Mouse (Mus musculus) CD8-positive naive resting alpha-beta T cell, adult 2 months (primary cell): ENCODE measurements around the gene Hmgcl.

Source experiments
- DNase-seq, 2 experiments: peaks; one replicate each; pipeline ENCODE4 v3.0.0; 2022; ENCODE audit warnings: low read depth in 2 of 2, low spot score in 2 of 2

The Hmgcl gene

GRCm38 (mm10) chr4:135946278-135946658, at the start of gene Hmgcl:
Gene Hmgcl, plus strand, starts transcription at chr4:135946448.
- peak; percentile 86 to 93 for DNase-seq

GRCm38 (mm10) chr4:135898380-135899049, 47.7 kb upstream of the Hmgcl start:
- peak; percentile 68 to 73 for DNase-seq

DNA sequence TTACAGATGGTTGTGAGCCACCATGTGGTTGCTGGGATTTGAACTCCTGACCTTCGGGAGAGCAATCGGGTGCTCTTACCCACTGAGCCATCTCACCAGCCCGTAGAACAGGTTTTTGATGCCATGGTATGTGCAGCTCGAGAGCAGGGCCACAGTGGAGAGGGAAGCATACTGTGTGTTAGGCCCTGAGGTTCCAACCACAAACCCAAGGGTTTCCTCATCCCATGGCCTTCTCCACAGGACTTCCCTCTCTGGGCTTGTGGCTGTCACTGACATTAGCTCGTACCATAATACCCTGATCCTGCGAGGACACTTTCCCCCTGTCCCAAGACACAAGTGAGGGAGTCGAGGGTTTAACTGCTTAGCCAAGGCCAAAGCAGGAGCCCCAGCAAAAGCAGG, 47.2 kb upstream of the Hmgcl start:
- DNase-seq: no peak

DNA sequence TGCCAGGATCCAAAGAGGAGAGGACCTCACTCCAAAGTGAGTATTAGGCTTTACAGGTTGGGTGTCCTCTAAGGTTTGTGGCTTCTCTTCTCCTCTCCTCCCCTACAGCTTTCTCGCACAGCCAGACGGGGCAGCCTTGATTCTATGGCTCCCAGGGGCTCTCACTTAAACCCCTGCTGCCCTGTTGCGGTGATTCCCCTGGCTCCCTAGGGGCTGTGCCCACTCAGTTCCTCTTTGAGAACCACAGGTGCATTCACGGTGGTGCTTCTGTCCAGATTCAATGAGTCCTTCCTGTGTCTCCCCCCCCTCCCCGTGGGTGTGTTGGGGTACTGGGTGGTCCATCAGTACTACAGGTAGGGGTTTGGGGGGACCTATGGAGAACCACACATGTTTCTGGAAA, 46.2 kb upstream of the Hmgcl start:
- DNase-seq: no peak

- no peak for DNase-seq
These were observed 43.5 kb upstream of the Hmgcl start for GRCm38 (mm10) chr4:135902606-135903242.

- peak; percentile 51 to 69 for DNase-seq
These were observed 41.4 kb upstream of the Hmgcl start for GRCm38 (mm10) chr4:135904810-135905209.

DNA sequence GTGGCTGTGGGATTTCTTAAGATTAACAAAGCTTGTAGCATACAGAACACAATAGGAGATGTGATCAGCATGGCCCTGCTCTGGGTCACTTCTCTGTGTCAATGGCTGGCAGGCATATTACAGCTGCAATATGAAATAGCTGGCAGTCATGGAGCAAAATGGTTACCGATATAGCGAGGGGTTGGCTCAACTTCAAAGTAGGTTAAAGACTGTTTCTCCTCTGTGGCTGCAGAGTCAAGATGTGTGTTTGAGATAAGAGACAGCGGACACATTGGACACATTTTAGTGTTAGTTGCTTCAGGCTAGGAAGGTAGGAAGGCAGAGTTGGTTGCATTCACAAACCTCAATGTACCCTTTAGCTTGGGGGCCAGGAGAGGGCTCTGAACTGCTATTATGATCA, 39.6 kb upstream of the Hmgcl start:
- DNase-seq: no peak

DNA sequence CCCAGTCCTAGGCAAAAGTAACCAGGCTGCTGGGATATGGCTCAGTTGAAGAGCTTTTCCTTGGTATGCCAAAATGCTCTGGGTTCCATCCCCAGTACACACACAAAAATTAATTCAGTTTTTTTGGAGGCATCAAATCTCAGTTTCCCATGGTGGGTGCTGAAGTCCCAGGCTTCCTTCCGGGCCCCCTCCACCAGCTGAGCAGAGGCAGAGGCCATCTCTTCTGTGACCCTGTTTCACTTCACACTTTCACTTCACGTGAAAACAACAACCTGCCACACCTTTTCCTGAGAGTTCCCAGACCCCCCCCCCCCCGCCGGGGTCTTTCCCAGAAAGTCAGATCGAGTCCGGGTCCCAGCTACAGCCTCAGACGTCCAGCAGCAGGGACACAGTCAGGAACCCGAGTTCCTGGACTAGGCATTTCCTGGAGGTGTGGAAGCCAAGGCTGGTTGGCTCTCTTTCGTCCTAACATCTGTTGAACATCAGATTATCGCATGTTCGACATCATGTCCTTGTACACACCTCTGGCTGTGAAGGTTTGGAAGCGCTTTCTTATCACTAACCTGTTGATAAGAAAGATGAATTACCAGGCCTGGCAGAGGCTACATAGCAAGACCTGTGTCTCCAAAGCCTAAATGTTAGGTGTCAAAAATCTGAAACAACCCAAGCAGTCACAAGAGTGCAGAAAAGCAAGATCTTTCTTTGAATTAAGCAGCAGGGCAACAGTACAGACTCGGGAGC, 36.8 kb upstream of the Hmgcl start:
- no peak for DNase-seq

GRCm38 (mm10) chr4:135911531-135911930, 34.7 kb upstream of the Hmgcl start:
- DNase-seq: peak; percentile 55

DNA sequence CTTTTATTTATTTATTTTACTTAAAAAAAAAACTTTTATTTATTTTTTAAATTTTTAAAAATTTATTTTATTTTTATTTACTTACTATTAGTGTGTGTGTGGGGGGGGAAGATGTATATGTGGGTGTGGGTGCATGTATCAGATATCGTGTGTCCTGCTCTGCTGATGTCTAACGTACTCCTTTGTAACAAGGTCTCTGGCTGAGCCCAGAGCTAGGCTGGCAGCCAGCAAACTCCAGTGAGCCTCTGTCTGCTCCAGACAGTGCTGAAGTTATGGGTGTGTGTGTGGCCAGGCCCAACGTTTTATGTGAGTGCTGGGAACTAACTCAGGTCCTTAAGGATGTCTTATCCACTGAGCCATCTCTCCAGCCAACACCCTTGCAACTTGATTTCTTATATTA, 34.1 kb upstream of the Hmgcl start:
- DNase-seq: no peak

GRCm38 (mm10) chr4:135912835-135913234, 33.4 kb upstream of the Hmgcl start:
- no peak for DNase-seq

DNA sequence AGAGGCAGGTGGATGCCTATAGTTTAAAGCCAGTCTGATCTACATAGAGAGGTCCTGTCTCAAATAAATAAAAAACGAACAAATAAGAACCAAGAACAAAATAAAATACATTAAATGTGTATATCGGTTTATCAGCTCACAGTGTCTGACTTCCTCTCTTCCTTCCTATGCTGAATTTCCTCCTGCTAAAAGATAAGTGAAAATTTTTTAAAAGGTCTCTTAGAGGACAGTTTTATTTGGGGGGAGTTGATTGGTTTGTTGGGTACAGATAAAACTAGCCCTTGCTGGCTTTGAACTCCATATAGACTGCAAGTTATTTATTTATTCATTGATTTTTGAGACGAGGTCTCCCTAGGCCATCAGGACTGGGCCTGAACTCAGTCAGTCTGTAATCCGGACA, 32.8 kb upstream of the Hmgcl start:
- no peak for DNase-seq

- no peak for DNase-seq
These were observed 27.5 kb upstream of the Hmgcl start for GRCm38 (mm10) chr4:135918635-135919279.

- DNase-seq: no peak
These were observed 27.0 kb upstream of the Hmgcl start for GRCm38 (mm10) chr4:135919280-135919639.

DNA sequence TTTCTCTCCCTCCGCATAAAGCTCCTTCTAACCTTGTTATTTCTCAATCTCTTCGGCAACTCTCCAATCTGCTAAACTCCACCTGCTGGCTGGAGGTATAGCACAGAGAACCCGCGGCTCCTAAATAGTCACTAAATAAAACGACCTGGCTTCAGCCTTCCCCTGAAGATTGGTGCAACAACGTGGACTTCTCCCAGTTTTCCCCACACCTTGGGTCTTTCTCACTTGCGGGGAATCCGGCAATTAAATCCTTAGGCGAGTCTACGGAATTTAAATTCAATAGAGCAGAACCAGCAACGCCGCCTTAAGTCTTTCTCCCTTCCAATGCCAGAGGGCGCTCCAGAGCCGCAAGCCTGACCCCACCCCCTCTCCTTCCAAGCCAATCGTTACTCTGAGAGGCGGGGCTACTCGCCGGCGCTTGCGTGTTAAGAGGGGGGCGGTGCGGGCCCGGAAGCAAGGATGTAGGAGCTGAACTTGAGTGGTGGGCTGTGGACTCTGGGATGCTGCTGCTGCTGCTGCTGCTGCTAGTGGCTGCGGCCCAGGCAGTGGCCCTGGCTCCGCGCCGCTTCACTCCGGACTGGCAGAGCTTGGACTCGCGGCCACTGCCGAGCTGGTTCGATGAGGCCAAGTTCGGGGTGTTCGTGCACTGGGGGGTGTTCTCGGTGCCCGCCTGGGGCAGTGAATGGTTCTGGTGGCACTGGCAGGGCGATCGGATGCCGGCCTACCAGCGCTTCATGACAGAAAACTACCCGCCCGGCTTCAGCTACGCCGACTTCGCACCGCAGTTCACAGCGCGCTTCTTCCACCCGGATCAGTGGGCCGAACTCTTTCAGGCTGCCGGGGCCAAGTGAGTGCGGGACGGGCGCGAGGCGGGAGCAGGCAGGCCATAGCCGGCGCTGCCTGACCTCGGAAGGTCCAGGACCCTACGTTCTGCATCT, 25.7 kb upstream of the Hmgcl start, which contains the start of gene Fuca1:
TSS of gene Fuca1 (plus strand) at position 432 of the 938 bp plus-strand sequence.
- peak; percentile 94 to 98 for DNase-seq

DNA sequence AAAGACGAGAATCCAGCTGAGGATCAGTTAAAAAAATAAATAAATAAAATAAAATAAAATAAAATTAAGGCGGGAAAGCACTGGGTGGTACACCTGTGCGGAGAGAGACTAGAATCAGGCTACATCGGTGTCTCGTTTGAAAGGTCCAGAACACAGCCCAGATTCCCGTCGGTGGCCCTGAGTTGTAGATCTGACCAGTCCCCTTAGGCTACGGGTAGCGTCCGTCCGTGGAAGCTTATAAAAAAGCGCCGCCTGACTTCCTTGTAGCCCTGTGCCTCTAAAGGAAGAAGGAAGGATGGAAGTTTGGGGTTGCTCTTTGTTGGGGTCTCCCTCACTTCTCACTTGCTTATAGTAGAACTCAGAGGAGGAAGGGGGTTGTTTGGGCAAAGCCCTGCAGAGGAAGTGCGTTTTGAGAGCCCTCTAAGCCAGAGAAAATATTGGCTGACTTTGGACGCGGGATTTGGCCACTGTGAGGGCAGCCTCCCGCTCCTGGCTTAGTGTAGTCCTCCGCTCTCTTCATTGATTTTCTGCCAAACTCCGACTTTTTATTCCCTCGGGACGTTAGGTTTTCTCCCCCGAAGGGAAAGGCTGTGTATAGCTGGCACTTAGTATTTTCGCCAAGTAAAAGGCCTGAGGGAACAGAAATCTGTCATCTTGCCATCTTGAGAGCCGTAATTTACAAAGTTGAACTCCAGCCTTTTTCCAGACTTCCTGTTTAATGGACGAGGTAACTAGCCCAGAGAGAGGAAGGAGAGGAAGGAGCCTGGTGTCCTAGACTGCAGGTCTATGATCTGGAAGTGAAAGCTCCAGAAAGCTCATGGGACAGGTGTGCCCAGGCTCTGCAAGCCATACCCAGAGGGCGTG, 24.8 kb upstream of the Hmgcl start:
- no peak for DNase-seq

- no peak for DNase-seq
These were observed 24.1 kb upstream of the Hmgcl start for GRCm38 (mm10) chr4:135922190-135922589.

DNA sequence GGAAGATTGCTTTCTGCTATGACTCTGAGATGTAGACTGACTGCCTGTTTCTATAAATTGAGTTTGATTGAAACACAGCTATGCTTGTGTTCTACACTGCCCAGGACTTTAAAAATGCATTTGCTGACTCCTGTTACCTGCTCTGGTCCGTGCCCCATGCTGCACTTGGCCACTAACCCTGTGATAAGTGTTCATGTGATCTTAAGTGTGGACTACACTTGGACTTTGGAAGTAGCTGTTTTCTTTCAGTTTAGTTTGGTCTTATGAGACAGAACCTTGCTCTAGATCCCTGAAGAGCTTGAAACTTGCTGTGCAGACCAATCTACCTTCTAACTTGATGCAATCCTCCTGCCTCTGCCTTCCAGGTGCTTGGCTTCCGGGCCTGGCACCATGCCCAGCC, 21.8 kb upstream of the Hmgcl start:
- DNase-seq: no peak

GRCm38 (mm10) chr4:135925341-135925740, 20.9 kb upstream of the Hmgcl start:
- DNase-seq: no peak
